Mouse (Mus musculus) heart, adult 2 months (tissue): Measurements from ENCODE around the gene Slc35f6.

Source experiments
- CTCF ChIP-seq: fragments of 200-600 bp; IDR thresholded peaks from 2 replicates; pipeline ENCODE4 v1.8.1; 2022; ENCODE audit warnings: antibody characterized with exemption, mild to moderate bottlenecking, moderate library complexity
- EP300 ChIP-seq: fragments of 200-500 bp; IDR thresholded peaks from 2 replicates; pipeline ENCODE4 v1.6.1; 2011; ENCODE audit warnings: low read depth, low read length, control low read depth; ENCODE audit not compliant: insufficient read depth
- POLR2A ChIP-seq: fragments of 200-500 bp; IDR thresholded peaks from 2 replicates; pipeline ENCODE4 v1.6.1; 2011; ENCODE audit warnings: mild to moderate bottlenecking, low read depth, low read length, control low read depth; ENCODE audit not compliant: insufficient read depth

GRCm38 (mm10) chr5:30678722-30679296, 31.1 kb downstream of the Slc35f6 start:
- TF ChIP-seq POLR2A (no peak), CTCF (no peak), EP300 (no peak)
